Mouse (Mus musculus) olfactory bulb, adult 2 months (tissue): Measurements from ENCODE around the gene F830045P16Rik.

Source experiments
- CTCF ChIP-seq: fragments of 200-500 bp; IDR thresholded peaks from 2 replicates; pipeline ENCODE4 v1.5.1; 2012; ENCODE audit warnings: low read depth, mild to moderate bottlenecking, low read length, moderate library complexity; ENCODE audit not compliant: insufficient read depth
- POLR2A ChIP-seq: fragments of 200-500 bp; IDR thresholded peaks from 2 replicates; pipeline ENCODE4 v1.6.1; 2012; ENCODE audit warnings: mild to moderate bottlenecking, low read depth, low read length, moderate library complexity; ENCODE audit not compliant: insufficient read depth

DNA sequence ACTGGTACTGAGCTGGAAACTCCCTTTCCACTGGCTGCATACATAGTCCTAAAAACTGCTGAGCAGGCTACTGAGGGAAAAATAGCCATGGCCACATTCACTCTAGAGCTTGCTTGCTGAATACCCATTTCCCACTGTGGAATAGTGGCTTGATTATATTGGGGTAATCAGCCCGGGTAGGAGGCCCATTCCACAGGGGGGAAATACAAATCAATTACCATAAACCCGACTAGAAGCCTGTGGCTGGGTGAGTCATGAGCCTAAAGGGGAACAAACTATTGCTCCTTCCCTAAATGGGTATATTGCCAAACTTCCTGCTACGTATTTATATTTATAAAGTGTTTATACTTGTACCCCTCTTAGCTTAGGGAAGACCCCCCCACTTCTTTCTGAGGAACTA is 10.4 kb upstream of the F830045P16Rik start:
- no peak for TF ChIP-seq CTCF
- no peak for TF ChIP-seq POLR2A
